Mouse (Mus musculus): ENCODE data around the gene Rpl3l.
"Not testable (repeated sequence)": the region's sequence is repeated elsewhere in the genome, so short reads cannot be mapped to it uniquely, and the experiment has no call there.

Gene Rpl3l

GRCm38 (mm10) chr17:24719494-24720222 is 8.0 kb upstream of the Rpl3l start:
- DNase-seq (ENCODE audit: low spot score in 2 of 2), result peak; percentile 94 to 98

- DNase-seq (ENCODE audit: low spot score in 2 of 2), result not testable (repeated sequence)
Measured at GRCm38 (mm10) chr17:24720616-24721015, 7.0 kb upstream of the Rpl3l start.

- DNase-seq (ENCODE audit: low spot score in 2 of 2), result not testable (repeated sequence)
Measured at GRCm38 (mm10) chr17:24721383-24721955, 6.2 kb upstream of the Rpl3l start.

GRCm38 (mm10) chr17:24722220-24722924 is 5.2 kb upstream of the Rpl3l start:
- DNase-seq (ENCODE audit: low spot score in 2 of 2), result no peak

GRCm38 (mm10) chr17:24723122-24723880 is 4.3 kb upstream of the Rpl3l start:
- DNase-seq (ENCODE audit: low spot score in 2 of 2), result no peak

GRCm38 (mm10) chr17:24723881-24724180 is 3.8 kb upstream of the Rpl3l start:
- DNase-seq (ENCODE audit: low spot score in 2 of 2), result no peak

GRCm38 (mm10) chr17:24724184-24724583 is 3.4 kb upstream of the Rpl3l start, which contains the start of gene Ndufb10:
Ndufb10 (minus strand) TSS chr17:24724478.
- DNase-seq (ENCODE audit: low spot score in 2 of 2), result peak; percentile 94 to 96

GRCm38 (mm10) chr17:24725637-24726390 is 1.8 kb upstream of the Rpl3l start:
- no peak for DNase-seq (ENCODE audit: low spot score in 2 of 2)

GRCm38 (mm10) chr17:24728184-24728583 is 564 bp downstream of the Rpl3l start:
- no peak for DNase-seq (ENCODE audit: low spot score in 2 of 2)

GRCm38 (mm10) chr17:24729067-24729466 is 1.4 kb downstream of the Rpl3l start:
- no peak for DNase-seq (ENCODE audit: low spot score in 2 of 2)

- DNase-seq (ENCODE audit: low spot score in 2 of 2), result no peak
Measured at GRCm38 (mm10) chr17:24730787-24731186, 3.2 kb downstream of the Rpl3l start.

- DNase-seq (ENCODE audit: low spot score in 2 of 2), result no peak
Measured at GRCm38 (mm10) chr17:24732233-24732935, 4.8 kb downstream of the Rpl3l start.

GRCm38 (mm10) chr17:24733434-24734050 is 5.9 kb downstream of the Rpl3l start:
- no peak for DNase-seq (ENCODE audit: low spot score in 2 of 2)

GRCm38 (mm10) chr17:24734513-24734912 is 6.9 kb downstream of the Rpl3l start:
- no peak for DNase-seq (ENCODE audit: low spot score in 2 of 2)

- DNase-seq (ENCODE audit: low spot score in 2 of 2), result no peak
Measured at GRCm38 (mm10) chr17:24735446-24735845, 7.8 kb downstream of the Rpl3l start.

GRCm38 (mm10) chr17:24736330-24737051 is 8.9 kb downstream of the Rpl3l start, which contains the start of gene Msrb1:
Msrb1 (plus strand) TSS chr17:24736642.
- peak; percentile 96 to 97 for DNase-seq (ENCODE audit: low spot score in 2 of 2)

GRCm38 (mm10) chr17:24737135-24737810 is 9.7 kb downstream of the Rpl3l start:
- DNase-seq (ENCODE audit: low spot score in 2 of 2), result no peak

GRCm38 (mm10) chr17:24738238-24738637 is 10.6 kb downstream of the Rpl3l start:
- DNase-seq (ENCODE audit: low spot score in 2 of 2), result no peak

GRCm38 (mm10) chr17:24739926-24740325 is 12.3 kb downstream of the Rpl3l start:
- no peak for DNase-seq (ENCODE audit: low spot score in 2 of 2)

Data from urinary bladder, postnatal 36 days (tissue).